Mouse (Mus musculus) heart, adult 8-10 months (tissue): ENCODE results near the gene Fyb2. TPM values are rescaled to one million over a fixed set of nuclear protein-coding genes. Genes with fewer than 3 reads are reported as not detected.

Experiments used
- DNase-seq: peaks from one replicate; pipeline ENCODE4 v3.0.0; 2022; ENCODE audit warnings: low spot score
- total RNA-seq, 4 experiments: library from RNA; stranded (reverse); gene quantifications; 2 replicates each; pipeline ENCODE4 v1.2.4; 2022

The Fyb2 gene
- total RNA-seq: under 1 TPM in 2 of 4 experiments, not detected in 2; 0.09 TPM

DNA sequence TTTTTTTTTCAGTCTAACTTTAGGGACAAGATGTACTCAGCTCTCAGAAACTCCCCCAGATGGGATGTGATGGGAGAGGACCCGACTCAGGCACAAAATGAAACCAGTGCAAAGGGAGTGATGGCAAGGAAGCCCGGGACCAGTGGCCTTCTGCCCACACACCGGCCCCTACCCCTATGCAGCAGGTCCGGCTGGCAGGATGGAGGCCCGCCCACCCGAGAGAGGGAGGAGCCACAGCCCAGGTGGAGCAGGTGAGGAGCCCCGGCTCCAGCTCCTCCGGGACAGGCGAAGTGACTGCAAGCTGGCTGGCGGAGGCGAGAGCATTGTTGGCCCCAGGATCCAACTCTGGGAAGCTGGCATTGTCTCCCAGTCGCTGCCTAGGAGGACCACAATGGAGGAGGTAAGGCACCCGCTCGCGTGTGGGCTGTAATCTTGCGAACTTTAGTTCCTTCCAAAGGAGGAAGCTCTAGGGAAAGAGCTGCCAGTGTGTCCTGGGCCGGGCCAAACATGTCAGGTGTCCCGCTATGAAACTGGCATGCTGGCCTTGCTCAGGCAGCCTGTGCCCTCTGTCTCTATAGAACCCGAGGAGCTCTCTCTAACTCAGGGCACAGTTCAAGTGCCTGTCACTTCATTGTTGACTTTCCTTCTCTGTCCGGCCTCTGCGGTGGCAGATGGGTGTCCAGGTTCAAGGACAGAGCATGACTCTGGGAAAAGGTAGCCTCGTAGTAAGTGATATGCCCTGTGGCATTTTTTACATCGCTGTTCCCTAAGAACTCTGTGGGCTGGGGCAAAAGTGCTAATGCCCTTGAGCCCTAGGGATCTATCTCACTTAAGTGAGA lies at the start of gene Fyb2:
Gene Fyb2 (plus strand): TSS at position 166 of the 839 bp plus-strand sequence.
- no peak for DNase-seq

DNA sequence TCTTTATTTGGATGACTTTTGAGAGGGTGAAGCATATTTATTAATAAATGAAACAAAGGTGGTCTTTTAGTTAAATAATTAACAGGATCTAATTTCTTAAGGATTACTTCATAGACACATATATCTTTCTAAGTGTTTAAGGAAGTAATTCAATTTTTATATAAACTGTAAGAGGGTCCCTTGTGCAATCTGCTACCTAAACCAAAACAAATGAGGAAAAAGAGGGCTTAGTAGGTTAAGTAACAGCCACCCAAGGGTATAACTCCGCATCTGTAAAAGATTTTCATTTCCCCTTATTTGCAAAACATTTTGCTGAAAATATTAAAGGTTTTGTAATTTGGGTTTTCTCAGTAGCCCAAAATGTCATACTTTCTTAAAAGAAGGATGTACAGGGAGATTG lies 48.9 kb upstream of the Fyb2 start:
- no peak for DNase-seq

DNA sequence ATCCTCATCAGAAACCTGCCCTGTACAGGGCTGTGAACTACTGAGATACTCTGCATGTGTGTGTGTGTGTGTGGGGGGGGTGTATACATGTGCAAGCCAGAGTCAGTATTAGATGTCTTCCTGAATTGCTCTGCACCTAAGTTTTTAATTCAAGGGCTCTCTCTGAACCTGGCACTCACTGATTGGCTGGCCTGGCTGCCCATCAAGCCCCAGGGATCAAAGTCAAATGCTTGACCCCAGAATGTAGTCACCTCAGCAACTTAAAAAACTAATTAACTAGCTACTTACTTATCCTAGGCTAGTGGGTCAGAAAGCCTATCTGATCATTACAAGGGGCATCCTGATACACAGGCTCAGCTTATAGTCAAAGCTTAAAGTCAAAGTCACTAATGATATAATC lies 43.7 kb upstream of the Fyb2 start:
- no peak for DNase-seq

DNA sequence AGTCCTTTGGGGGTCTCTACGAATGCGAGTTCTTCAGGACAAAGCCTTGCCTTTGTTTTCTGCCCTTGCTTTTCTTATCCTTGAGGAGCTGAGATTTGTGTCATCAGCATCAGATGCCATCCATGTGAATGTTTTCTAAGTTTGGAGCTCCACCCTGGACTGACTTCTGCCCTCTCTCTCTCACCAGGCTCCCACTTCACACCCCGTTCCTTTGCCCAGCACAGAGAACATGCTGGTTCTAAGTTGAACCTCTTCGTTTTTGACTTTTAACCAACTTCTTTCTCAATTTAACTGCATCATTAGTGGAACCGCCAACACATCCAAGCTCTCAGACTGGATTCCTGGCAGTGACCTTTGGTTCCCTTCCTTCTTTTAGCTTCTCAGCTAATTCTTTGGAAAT lies 43.1 kb upstream of the Fyb2 start:
- no peak for DNase-seq

DNA sequence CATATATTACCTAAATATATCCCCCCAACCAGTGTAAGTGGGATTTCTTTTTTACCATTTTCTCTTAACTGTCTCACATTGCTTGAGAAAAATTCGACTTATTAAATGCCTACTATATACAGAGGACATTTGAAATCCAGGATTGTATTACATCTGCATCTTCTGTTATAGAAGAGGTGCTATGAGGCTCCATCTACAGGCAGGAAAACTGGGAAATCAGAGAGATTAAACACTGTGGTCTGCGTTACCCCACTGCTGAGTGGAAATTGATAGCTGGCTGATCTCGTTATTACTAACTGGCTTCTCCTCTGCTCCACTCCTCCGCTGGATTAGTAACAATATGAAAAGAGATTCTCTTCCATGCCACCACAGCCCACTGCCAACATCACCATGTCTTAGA lies 37.4 kb upstream of the Fyb2 start:
- DNase-seq: no peak

DNA sequence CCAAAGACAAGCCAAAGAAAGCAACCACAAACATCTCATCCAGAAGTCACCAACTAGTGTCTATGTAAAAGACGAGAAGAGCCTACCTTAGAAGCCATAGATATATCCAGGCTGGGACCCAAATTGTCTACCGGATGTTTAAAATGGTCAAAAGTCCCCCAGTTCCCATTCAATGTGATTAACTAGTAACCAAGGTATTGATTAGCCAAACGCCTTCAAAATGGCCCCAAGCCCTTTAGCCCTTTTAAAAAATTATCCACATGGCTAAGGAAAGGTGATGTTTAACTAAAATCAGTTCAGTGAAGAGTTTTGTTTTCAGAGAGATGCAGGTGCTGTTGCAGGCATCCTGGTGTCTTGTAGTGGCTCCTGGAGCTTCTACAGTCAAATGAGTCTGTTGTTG lies 36.9 kb upstream of the Fyb2 start, which contains the start of gene C8a:
Gene C8a (minus strand): TSS at position 76 of the 400 bp plus-strand sequence.
- no peak for DNase-seq

GRCm38 (mm10) chr4:104887486-104887885 lies 25.8 kb upstream of the Fyb2 start:
- DNase-seq: no peak

DNA sequence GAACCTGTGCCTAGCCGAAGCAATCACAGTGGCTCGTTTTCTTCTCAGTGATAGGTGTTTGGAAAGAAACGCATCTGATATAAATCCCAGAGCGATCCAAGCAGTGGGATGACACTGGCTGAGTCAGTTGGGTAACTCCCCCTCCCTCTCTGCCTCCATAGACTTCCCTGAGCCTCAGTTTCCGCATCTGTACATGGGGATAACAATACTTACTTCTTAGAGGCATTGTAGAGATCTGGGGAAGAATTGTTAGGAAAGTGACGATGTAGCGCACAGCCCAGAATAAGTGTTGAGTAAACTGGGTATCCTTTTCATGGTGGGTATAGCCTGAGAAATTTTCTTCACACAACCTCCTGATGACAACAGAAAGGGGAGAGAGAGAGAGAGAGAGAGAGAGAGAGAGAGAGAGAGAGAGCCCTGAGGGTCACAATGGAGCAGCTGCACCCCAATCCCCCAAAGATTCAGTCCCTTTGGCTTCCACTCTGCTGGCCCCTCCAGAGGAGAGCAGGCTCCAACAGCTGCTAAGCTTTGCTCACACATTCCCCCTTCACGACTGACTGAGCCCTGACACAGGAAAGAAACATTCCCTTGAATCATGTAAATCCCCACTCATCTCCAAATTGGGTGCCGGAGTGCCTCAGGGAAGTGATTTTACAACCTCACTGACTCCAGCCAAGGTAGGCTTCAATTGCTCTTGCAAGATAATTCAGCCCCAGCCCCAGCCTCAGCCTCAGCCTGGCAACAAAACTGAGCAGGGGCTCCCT lies 24.6 kb upstream of the Fyb2 start:
- no peak for DNase-seq

- DNase-seq: no peak
Observed at GRCm38 (mm10) chr4:104891708-104892107, 21.5 kb upstream of the Fyb2 start.

DNA sequence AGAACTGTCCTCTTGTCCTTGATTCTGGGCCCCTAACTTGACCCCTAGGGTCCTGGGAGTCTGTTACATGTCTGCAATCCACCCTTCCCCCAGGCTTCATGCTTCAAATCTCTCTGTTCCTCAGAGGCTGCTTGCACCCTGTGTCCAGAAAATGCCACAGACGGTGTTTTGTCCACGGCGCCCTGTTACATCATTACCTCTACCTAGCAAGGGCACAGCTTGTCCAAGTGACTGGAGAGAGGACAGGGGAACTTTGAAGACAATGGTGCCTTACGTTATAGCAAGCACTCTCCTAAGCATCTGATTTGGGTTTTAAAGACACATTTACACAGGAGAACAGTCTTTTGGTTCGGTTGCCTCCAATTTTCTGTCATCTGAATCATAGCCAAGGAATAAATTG lies 19.7 kb upstream of the Fyb2 start:
- DNase-seq: no peak

- peak; percentile 10 for DNase-seq
Observed at GRCm38 (mm10) chr4:104894004-104894734, 19.1 kb upstream of the Fyb2 start.

- DNase-seq: no peak
Observed at GRCm38 (mm10) chr4:104902836-104903235, 10.4 kb upstream of the Fyb2 start.

- no peak for DNase-seq
Observed at GRCm38 (mm10) chr4:104905049-104905448, 8.2 kb upstream of the Fyb2 start.

DNA sequence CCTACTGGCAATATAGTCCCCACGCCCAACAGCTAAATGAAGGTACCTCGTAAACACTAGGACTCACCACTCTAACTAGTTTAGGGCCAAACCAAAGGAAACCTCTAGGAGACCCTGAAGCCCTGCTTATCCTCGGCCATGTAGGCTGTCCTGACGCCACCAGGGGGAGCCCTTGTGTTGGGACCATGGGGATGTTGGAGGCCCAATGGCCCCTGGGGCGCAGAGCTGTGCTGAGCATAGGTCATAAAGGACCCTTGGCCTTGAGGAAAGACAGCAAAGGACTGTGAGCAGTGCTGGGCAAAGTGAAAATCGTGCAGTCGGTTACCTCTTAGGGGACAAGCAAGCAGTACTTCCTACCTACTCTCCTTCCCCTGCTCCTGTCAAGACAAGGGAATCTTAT lies 1.6 kb upstream of the Fyb2 start:
- peak; percentile 31 for DNase-seq

DNA sequence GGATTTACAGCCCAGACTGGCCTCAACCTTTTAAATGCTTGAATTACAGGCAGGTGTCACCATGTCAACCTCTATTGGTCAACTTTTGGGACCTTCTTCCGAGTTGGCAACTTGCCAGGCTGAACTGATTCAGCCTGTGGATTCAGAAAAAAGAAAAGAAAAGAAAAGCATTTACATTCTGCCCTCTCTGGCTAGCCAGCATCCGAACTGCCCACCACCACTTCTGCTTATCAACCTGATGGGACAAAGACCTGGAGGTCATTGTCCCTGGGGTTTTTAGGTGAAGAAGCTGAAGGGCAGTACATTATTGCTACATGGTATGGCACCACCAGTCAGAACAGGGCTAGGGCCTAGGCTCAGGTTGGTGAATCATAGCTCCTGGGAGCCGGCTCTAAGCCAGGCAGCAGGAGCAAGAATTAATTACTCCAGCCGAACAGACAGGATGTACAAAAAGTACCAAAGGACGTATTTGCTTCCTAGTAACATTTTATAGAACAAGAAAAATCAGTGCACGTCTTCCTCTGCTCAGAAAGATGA lies 1.5 kb downstream of the Fyb2 start:
- DNase-seq: no peak

DNA sequence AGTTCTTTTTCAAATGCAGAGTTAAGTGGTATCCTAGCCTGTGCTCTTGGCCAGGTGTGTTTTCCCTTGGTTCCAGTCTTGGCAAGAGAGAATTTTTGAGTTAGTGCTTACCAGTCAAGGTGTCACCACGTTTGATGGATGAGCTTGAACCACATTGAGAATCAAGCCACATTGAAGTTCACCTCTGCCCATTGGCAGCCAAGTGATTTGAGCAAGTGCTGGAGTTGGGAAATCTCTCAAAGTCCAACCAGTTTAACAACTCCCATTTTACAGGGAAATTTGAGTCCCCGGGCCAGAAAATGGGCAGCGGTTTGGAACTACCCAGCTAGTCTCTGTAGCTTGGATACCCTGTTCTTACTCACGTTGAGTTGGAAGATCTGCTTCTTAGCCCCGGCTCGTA lies 4.8 kb downstream of the Fyb2 start:
- DNase-seq: no peak

DNA sequence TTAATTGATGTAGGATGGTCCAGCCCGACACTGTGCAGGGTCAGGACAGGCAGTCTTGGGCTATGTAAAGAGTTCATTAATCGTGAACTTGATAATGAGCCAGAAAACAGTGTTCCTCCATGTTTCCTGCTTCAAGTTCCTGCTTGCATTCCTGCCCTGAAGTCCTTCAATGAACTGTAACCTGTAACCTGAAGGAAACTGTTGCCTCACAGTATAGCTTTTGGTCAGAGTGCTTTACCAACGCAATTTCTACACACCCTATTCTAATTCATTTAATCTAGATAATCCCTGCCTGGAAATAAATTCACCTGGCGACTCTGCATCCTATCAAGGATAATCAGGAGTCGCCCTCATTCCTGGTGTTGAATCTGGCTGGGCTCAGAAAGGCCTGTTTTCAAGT lies 12.1 kb downstream of the Fyb2 start:
- no peak for DNase-seq

DNA sequence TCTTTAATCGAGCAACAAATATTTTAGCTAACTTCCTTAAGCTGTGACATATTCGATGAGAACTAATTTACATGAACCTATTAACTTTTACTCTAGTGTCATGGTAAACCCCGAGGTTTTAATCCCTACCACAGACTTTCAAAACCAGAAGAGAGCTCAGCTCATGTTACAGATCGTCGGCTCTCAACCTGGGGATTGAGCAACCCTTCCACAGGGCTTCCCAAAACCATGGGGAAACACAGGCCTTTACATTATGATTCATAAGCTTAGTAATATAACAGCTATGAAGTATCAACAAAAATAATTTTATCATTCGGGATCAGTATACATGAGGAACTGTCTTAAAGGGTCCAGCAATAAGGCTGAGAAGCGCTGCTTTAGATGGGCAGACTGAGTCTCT lies 15.9 kb downstream of the Fyb2 start:
- DNase-seq: no peak

DNA sequence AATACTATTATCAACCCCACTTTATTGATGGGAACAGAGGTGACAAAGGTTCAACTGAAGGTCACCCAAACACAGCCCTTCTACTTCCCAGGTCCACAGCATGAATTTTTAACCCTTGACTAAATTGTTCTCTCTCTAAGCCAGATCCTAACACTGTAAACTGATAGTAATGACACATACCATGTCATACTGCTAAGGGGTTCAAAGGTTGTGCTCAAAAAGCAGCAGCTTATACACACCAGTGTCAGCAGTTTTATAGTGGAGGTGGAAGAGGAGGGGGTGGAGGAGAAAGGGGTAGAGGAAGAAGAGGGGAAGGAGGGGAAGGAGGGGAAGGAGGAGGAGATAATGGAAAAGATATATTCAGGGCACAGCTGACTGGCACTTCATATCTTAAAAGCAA lies 20.4 kb downstream of the Fyb2 start:
- no peak for DNase-seq

GRCm38 (mm10) chr4:104934997-104935396 lies 21.7 kb downstream of the Fyb2 start:
- DNase-seq: no peak

- DNase-seq: no peak
Observed at GRCm38 (mm10) chr4:104935436-104935835, 22.2 kb downstream of the Fyb2 start.

DNA sequence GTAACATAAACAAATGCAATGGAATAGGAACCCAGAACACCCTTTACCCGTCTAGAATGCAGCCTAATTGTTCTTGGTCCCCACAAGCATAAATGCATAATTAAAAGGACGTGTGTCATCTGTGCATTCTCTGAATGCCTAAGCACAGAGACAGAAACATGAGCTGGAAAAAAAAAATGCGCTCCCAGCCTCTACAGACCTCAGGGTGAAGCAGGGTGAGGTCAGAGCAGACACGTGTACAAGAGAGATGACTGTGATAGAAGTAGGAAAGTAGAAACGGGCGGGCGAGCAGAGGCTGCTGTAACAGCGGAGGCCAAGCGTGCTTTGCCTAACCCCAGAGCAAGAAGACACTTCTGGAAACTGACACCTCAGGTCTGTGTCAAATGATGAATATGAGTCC lies 22.8 kb downstream of the Fyb2 start:
- DNase-seq: no peak
